Mouse (Mus musculus): ENCODE data around the gene Gdpgp1. TPM values are rescaled to one million over a fixed set of nuclear protein-coding genes. Genes with fewer than 3 reads are reported as not detected.
A peak's percentile ranks its signal among the peaks of the same experiment; 100 is the strongest.

Gene Gdpgp1
- polyA plus RNA-seq, 1 experiment from 2014 or later = 3.8 TPM

GRCm38 (mm10) chr7:80203638-80204096, 29.0 kb upstream of the Gdpgp1 start:
- H3K9ac ChIP-seq (ENCODE audit: low read length) = peak overlapping the region; percentile 3; the same call in 1 of the 2 replicates
- ATAC-seq (ENCODE audit: low FRiP score) (no peak), DNase-seq (ENCODE audit: low spot score, missing footprints) (peak; percentile 86)
- no peaks in the 10 kb centered on the region for H3K27me3 ChIP-seq (ENCODE audit: control insufficient read depth, insufficient read depth, low read length)
- no peak overlapping the region for H3K4me3 ChIP-seq (ENCODE audit: low read depth, low read length)
- H3K27ac ChIP-seq (ENCODE audit: low read depth, low read length) = peak overlapping the region; percentile 57
- WGBS = 45% methylated on average over 12 of the region's 12 CpGs
- no peaks in the 10 kb centered on the region for H3K9me3 ChIP-seq (ENCODE audit: control insufficient read depth, low read length)
- H3K4me2 ChIP-seq = no peak overlapping the region
- no peaks in the 10 kb centered on the region for H3K36me3 ChIP-seq (ENCODE audit: control insufficient read depth, insufficient read depth, low read length)
- peaks cover 42% of the 10 kb centered on the region for H3K4me1 ChIP-seq (ENCODE audit: control insufficient read depth, insufficient read depth, low read length)

- Histone ChIP-seq H3K4me2 (no peak overlapping the region), H3K27me3 (ENCODE audit: control insufficient read depth, insufficient read depth, low read length) (no peaks in the 10 kb centered on the region), H3K9ac (ENCODE audit: low read length) (no peak overlapping the region), H3K27ac (ENCODE audit: low read depth, low read length) (no peak overlapping the region), H3K4me3 (ENCODE audit: low read depth, low read length) (no peak overlapping the region), H3K36me3 (ENCODE audit: control insufficient read depth, insufficient read depth, low read length) (no peaks in the 10 kb centered on the region), H3K9me3 (ENCODE audit: control insufficient read depth, low read length) (no peaks in the 10 kb centered on the region), H3K4me1 (ENCODE audit: control insufficient read depth, insufficient read depth, low read length) (peaks cover 36% of the 10 kb centered on the region)
- no peak for DNase-seq (ENCODE audit: low spot score, missing footprints)
- WGBS = 90% methylated on average over 4 of the region's 4 CpGs
- ATAC-seq (ENCODE audit: low FRiP score) = no peak
Observed at GRCm38 (mm10) chr7:80204362-80204761, 28.3 kb upstream of the Gdpgp1 start.

DNA sequence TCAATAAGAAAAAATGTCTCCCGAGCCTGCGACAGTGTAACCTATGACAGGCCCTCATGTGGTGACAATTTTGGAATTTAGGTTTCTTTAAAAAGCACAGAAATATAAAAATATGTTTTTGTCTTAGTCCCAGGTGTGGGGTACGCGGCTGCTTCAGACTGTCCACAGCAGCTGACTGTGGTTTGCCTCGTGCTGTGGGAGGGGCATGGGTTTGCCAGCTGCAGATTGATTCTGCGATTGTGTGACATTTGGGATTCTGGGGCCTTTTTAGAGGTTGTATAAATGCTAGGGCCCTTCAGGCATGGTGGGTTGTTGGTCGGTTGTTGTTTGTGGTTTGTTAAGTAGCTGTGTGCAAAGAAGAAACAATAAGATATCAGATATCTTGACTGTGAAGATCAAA, 27.7 kb upstream of the Gdpgp1 start:
- Histone ChIP-seq H3K4me1 (ENCODE audit: control insufficient read depth, insufficient read depth, low read length) (peaks cover 30% of the 10 kb centered on the region), H3K27me3 (ENCODE audit: control insufficient read depth, insufficient read depth, low read length) (no peaks in the 10 kb centered on the region), H3K4me2 (no peak overlapping the region), H3K27ac (ENCODE audit: low read depth, low read length) (no peak overlapping the region), H3K9me3 (ENCODE audit: control insufficient read depth, low read length) (no peaks in the 10 kb centered on the region), H3K9ac (ENCODE audit: low read length) (no peak overlapping the region), H3K36me3 (ENCODE audit: control insufficient read depth, insufficient read depth, low read length) (no peaks in the 10 kb centered on the region), H3K4me3 (ENCODE audit: low read depth, low read length) (no peak overlapping the region)
- ATAC-seq (ENCODE audit: low FRiP score) (no peak), DNase-seq (ENCODE audit: low spot score, missing footprints) (no peak)
- 89% methylated on average over 7 of the region's 7 CpGs for WGBS

- WGBS = 86% methylated on average over 12 of the region's 12 CpGs
Observed at GRCm38 (mm10) chr7:80205705-80206589, 26.7 kb upstream of the Gdpgp1 start.

DNA sequence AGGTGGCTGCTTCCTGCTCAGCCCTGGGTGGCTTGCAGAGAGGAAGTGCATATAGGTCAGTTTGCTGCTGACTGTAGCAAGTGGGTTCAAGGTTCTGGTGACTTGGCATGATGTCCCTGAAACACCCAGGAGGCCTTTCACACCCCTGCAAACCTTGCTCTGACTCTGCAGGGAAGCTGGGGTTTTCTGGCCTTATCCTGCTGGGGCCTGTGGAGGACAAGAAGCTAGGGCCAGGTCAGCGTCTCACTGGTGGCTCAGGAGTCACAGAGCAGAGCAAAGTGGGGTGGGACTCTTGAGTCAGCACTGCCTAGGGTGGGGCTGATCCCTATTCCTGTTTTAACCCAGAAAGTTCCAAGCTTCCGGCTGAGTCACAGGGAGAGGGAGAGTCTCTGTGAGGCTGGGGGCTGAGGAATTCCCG, 25.3 kb upstream of the Gdpgp1 start:
- ATAC-seq (ENCODE audit: low FRiP score) = no peak
- Histone ChIP-seq H3K36me3 (ENCODE audit: control insufficient read depth, insufficient read depth, low read length) (no peaks in the 10 kb centered on the region), H3K27ac (ENCODE audit: low read depth, low read length) (no peak overlapping the region), H3K4me1 (ENCODE audit: control insufficient read depth, insufficient read depth, low read length) (peaks cover 14% of the 10 kb centered on the region), H3K4me3 (ENCODE audit: low read depth, low read length) (no peak overlapping the region), H3K4me2 (no peak overlapping the region), H3K9ac (ENCODE audit: low read length) (no peak overlapping the region), H3K9me3 (ENCODE audit: control insufficient read depth, low read length) (no peaks in the 10 kb centered on the region), H3K27me3 (ENCODE audit: control insufficient read depth, insufficient read depth, low read length) (no peaks in the 10 kb centered on the region)
- DNase-seq (ENCODE audit: low spot score, missing footprints) = peak; percentile 77
- WGBS = 74% methylated on average over 3 of the region's 3 CpGs

More at GRCm38 (mm10) chr7:80205705-80206589, 26.7 kb upstream of the Gdpgp1 start:
- no peak overlapping the region for H3K27ac ChIP-seq (ENCODE audit: low read depth, low read length)
- no peak overlapping the region for H3K4me3 ChIP-seq (ENCODE audit: low read depth, low read length)
- no peaks in the 10 kb centered on the region for H3K27me3 ChIP-seq (ENCODE audit: control insufficient read depth, insufficient read depth, low read length)
- DNase-seq (ENCODE audit: low spot score, missing footprints) (peak; percentile 69), ATAC-seq (ENCODE audit: low FRiP score) (no peak)
- no peaks in the 10 kb centered on the region for H3K36me3 ChIP-seq (ENCODE audit: control insufficient read depth, insufficient read depth, low read length)
- no peak overlapping the region for H3K9ac ChIP-seq (ENCODE audit: low read length)
- no peaks in the 10 kb centered on the region for H3K9me3 ChIP-seq (ENCODE audit: control insufficient read depth, low read length)
- H3K4me1 ChIP-seq (ENCODE audit: control insufficient read depth, insufficient read depth, low read length) = peaks cover 27% of the 10 kb centered on the region
- H3K4me2 ChIP-seq = no peak overlapping the region

DNA sequence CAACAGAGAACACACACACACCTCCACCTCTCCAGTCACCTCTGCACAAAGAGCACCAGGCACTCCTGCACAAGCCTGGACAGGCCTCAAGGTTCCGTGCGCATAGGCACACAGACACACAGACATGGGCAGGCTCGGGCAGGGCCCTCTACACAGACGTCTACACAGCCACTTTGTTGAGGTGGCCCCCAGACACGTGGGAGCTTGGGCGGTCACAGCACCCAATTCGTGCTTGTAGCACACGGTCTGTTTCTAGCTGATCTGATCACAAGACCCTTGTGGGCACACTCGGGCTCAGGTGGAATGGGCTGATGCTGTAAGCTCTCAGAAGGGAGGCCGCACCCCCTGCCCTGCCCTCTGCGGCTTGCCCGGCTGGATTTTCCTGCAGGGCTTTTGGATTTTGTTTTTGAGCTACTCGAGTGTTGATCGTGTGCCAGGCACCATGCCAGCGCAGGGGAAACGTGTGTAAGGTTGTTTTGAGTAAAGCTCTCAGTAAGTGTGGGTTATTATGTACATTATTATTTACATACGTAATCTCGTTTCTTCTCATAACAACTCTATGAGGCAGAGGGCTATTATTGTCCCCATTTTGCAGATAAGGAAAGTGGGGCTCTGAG, 24.5 kb upstream of the Gdpgp1 start:
- Histone ChIP-seq H3K9ac (ENCODE audit: low read length) (no peak overlapping the region), H3K27ac (ENCODE audit: low read depth, low read length) (no peak overlapping the region), H3K4me3 (ENCODE audit: low read depth, low read length) (no peak overlapping the region), H3K4me1 (ENCODE audit: control insufficient read depth, insufficient read depth, low read length) (peaks cover 7% of the 10 kb centered on the region), H3K27me3 (ENCODE audit: control insufficient read depth, insufficient read depth, low read length) (no peaks in the 10 kb centered on the region), H3K4me2 (no peak overlapping the region), H3K36me3 (ENCODE audit: control insufficient read depth, insufficient read depth, low read length) (no peaks in the 10 kb centered on the region), H3K9me3 (ENCODE audit: control insufficient read depth, low read length) (no peaks in the 10 kb centered on the region)
- ATAC-seq (ENCODE audit: low FRiP score) = no peak
- DNase-seq (ENCODE audit: low spot score, missing footprints) = peak; percentile 60
- 87% methylated on average over 18 of the region's 18 CpGs for WGBS

- Histone ChIP-seq H3K9me3 (ENCODE audit: control insufficient read depth, low read length) (no peaks in the 10 kb centered on the region), H3K4me2 (no peak overlapping the region), H3K4me3 (ENCODE audit: low read depth, low read length) (no peak overlapping the region), H3K9ac (ENCODE audit: low read length) (no peak overlapping the region), H3K27ac (ENCODE audit: low read depth, low read length) (no peak overlapping the region), H3K36me3 (ENCODE audit: control insufficient read depth, insufficient read depth, low read length) (no peaks in the 10 kb centered on the region), H3K27me3 (ENCODE audit: control insufficient read depth, insufficient read depth, low read length) (no peaks in the 10 kb centered on the region), H3K4me1 (ENCODE audit: control insufficient read depth, insufficient read depth, low read length) (no peaks in the 10 kb centered on the region; the same call in 1 of the 2 replicates)
- no peak for DNase-seq (ENCODE audit: low spot score, missing footprints)
- no peak for ATAC-seq (ENCODE audit: low FRiP score)
- 80% methylated on average over 10 of the region's 10 CpGs for WGBS
Observed at GRCm38 (mm10) chr7:80208738-80209430, 23.8 kb upstream of the Gdpgp1 start.

DNA sequence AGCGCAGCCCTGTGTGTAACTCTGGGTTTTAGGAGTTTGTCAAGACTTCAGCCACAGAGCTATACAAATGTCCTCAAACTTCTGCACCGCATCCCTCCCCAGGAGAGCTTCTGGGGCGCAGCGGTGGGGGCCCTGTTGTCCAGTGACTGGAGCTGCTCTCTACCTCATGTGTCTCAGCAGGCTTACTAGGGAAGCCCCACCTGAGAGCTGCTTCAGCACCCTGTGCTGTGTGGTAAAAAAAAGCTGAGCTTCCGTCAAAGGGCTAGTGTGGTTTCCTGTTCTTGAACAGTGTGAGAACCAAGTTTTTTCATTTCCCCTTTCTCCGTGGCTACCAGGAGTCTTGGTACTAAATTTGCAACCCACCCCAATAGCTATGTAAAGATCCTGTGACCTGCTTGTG, 23.0 kb upstream of the Gdpgp1 start:
- H3K27me3 ChIP-seq (ENCODE audit: control insufficient read depth, insufficient read depth, low read length) = no peaks in the 10 kb centered on the region
- 81% methylated on average over 6 of the region's 6 CpGs for WGBS
- no peaks in the 10 kb centered on the region for H3K36me3 ChIP-seq (ENCODE audit: control insufficient read depth, insufficient read depth, low read length)
- H3K4me2 ChIP-seq = no peak overlapping the region
- no peaks in the 10 kb centered on the region for H3K9me3 ChIP-seq (ENCODE audit: control insufficient read depth, low read length)
- H3K4me3 ChIP-seq (ENCODE audit: low read depth, low read length) = no peak overlapping the region
- ATAC-seq (ENCODE audit: low FRiP score) = no peak
- no peaks in the 10 kb centered on the region; the same call in 1 of the 2 replicates for H3K4me1 ChIP-seq (ENCODE audit: control insufficient read depth, insufficient read depth, low read length)
- no peak overlapping the region for H3K27ac ChIP-seq (ENCODE audit: low read depth, low read length)
- H3K9ac ChIP-seq (ENCODE audit: low read length) = no peak overlapping the region
- peak; percentile 37 for DNase-seq (ENCODE audit: low spot score, missing footprints)

Data from midbrain, embryonic 11.5 days (tissue).